Comparison of ENCODE assay signal across 8 mouse cellular contexts in genomic region chr7:111082822-111083732, GRCm38 (mm10). TPM values are rescaled to one million over a fixed set of nuclear protein-coding genes. Genes with fewer than 3 reads are reported as not detected.
DNase-seq lines count a peak whose midpoint lies in the region; ATAC-seq lines count a peak whose summit lies in the region.

TSS of gene Eif4g2 (minus strand) at chr7:111083030.

- WGBS in hindbrain, embryonic 12.5 days: under 1% methylated on average over 54 of the region's 70 CpGs

- peak; percentile 98 for DNase-seq in NIH3T3 (ENCODE audit: low read depth)
- peak; percentile 98 to 99 for DNase-seq in cerebellum, postnatal 10 days
- DNase-seq in frontal cortex, postnatal 10 days (ENCODE audit: low spot score in 2 of 2): peak; percentile 98 to 99
- peak; percentile 99 for DNase-seq in layer of hippocampus, postnatal 14 days (ENCODE audit: low spot score in 2 of 2)
- peak; percentile 99 for DNase-seq in lung, postnatal 14 days
- DNase-seq in retina, adult 2 months (ENCODE audit: low read depth, low spot score): peak; percentile 96
- peak; percentile 97 to 99 for DNase-seq in thymus, postnatal 36 days

- H3K27me3 ChIP-seq in hindbrain, embryonic 12.5 days: no peaks in the 10 kb centered on the region

- peak; percentile 100 for ATAC-seq in hindbrain, embryonic 12.5 days (ENCODE audit: low FRiP score)

- peak within 1 kb of the TSS; percentile 92 for H3K4me3 ChIP-seq in hindbrain, embryonic 12.5 days

- H3K36me3 ChIP-seq in hindbrain, embryonic 12.5 days: peaks cover 35% of the 10 kb centered on the region

- peaks cover 26% of the 10 kb centered on the region for H3K4me1 ChIP-seq in hindbrain, embryonic 12.5 days

- H3K9me3 ChIP-seq in hindbrain, embryonic 12.5 days (replicated peaks): no peaks in the 10 kb centered on the region

- peak within 1 kb of the TSS; percentile 100 for H3K9ac ChIP-seq in hindbrain, embryonic 12.5 days

- peak within 1 kb of the TSS; percentile 61 for H3K4me2 ChIP-seq in hindbrain, embryonic 12.5 days (replicated peaks)

- H3K27ac ChIP-seq in hindbrain, embryonic 12.5 days: peak within 1 kb of the TSS; percentile 99

RNA-seq across cellular contexts. Expression of gene Eif4g2, which starts in this region (rescaled TPM):
- 1,474 and 1,620 TPM in 2 replicates for polyA plus RNA-seq in hindbrain, embryonic 12.5 days (2016; fragmentation: Nextera tagmentation; extraction: Ambion mirVana)
- 100 to 1,000 TPM; 857 to 878 TPM for total RNA-seq in layer of hippocampus, postnatal 14 days (2021)

Comparison
In these comparisons a context has a peak if more than half of its experiments do, and no peak if none do; other contexts are left out.
1. Peak in every context shown above with its lines: DNase-seq, ATAC-seq, H3K4me3 ChIP-seq and H3K27ac ChIP-seq.